Mouse (Mus musculus) right cerebral cortex, postnatal 36 days (tissue): ENCODE results near the gene Npm1.

Source experiments
- DNase-seq, 2 experiments: peaks; one replicate each; pipeline ENCODE4 v3.0.0; 2022; ENCODE audit warnings: low spot score in 2 of 2, mixed read lengths in 1 of 2

Gene Npm1

GRCm38 (mm10) chr11:33180701-33181116 lies 17.7 kb upstream of the Npm1 start:
- no peak for DNase-seq

DNA sequence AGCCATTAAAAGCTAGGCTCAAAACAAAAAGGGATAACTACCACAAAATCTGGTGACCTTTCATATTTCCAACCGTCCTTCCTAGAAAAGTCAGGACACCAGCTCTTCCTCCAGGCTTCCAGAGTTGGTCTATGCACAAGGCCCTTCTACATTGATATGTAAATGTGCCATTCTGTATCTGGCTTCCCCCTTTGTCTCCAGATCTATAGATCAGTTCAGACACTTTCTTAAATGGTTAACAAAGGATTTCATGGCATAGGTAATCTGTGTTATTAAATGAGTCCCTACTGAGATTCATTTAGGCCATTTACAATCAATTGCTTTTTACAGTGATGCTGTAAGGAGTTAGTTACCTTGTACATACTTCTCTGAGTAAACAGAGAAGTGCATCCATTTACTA lies 16.8 kb upstream of the Npm1 start:
- DNase-seq, result no peak

DNA sequence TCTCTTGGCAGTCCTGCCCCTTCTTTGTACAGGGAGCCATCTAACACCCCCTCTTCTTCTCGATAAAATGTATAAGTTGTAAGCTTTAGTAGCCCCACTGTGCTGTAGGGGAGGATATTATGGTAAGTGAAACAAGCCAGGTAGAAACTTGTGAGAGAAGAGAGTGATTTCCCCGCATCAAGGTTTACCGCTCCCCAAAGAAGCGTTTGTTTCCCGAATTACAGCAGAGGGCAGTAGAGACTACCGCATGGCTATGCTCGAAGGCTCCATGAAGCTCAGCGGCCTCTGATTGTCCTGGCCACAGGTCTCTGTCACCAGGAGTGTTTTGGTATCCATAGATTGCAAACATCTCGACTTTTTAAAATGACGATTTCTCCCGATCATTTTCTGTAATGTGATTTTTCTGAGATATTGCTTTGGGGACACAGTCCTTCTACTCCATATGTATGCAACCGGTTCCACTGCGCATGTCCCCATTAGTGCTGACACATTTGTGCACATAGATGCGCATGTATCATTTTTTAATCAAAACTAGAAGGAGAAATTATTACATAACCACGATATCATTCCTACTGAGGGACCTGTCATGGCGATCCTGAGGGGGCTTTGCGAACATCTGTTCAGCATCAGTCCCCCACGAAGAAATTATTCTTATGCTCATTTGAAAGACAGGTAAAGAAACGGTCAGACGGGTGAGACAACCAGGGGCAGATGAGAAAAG lies 13.7 kb upstream of the Npm1 start:
- no peak for DNase-seq

- DNase-seq, result no peak
These were observed 12.8 kb upstream of the Npm1 start for GRCm38 (mm10) chr11:33175768-33176167.

- DNase-seq, result no peak
These were observed 7.5 kb upstream of the Npm1 start for GRCm38 (mm10) chr11:33170489-33170888.

DNA sequence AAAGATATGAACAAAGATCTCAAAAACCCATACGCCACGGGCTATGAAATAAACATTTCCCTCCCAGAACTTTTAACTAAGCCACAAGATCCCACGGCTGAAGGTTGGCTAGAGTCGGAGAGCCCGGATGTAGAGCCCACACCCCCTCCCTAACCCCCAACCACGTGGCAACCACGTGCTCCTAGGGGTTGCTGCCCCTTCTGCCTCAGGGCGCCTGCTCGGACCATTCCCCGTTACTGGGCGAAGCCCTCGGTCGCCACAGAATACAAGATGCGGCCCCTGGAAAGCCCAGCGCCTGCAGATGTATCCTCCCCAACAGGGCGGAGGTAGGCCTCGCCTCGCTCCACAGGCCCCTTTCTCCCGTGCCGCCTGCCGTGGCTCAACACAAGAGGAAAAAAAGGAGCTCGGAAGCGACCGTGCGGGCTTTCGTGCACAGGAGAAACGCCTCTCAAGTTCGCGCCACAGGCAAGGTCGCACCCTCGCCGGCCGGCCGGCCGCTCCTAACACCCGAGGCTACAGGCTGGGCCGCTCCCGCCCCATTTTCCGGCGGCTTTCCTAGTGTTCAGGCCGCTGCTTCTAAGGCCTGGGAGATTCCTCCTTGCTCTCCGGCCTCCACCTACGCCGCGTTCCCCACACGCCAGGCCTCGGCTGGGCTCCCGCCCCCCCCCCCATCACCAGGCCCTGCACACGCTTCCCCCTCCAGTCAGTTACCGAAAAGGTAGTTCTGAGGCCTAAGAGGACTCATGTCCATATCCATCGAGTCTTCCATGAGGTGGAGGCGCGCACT lies 602 bp downstream of the Npm1 start:
- peak in 1 of 2 experiments; percentile 53 for DNase-seq

DNA sequence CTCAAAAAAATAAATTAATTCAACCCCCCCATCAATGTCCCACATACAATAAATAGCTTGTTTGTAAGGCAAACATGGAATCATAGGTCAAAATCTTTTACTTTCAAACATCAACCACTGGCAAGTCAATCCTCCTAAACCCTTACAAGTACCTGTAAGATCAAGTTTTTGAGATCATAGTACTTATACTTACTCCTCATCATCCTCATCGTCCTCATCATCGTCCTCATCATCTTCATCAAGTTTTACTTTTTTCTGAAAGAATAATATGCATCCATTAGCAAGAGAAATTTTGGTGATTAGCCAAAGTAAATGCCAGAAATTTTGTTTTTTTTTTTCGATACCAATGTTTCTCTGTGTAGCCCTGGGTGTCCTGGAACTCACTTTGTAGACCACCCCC lies 3.3 kb downstream of the Npm1 start:
- DNase-seq, result no peak

GRCm38 (mm10) chr11:33157453-33158196 lies 5.4 kb downstream of the Npm1 start:
- DNase-seq, result no peak

- no peak for DNase-seq
These were observed 6.5 kb downstream of the Npm1 start for GRCm38 (mm10) chr11:33156436-33157015.

DNA sequence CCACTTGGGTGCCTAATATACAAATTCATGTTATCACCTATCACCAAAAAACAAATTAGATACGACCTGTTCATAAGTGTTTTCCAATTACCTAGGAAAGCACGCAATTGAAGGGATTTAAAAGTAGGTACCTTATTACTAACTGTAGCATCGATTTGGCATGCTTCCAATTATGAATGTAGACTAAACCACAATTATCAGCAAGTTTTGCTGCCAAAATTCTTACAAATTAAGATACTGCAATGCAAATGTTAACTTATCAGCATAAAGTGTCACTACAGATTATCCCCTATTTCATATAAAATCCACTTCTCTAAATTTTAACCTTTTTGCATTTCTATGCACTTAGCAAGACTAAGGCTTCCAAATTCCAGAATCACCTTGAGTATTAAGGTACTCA lies 8.5 kb downstream of the Npm1 start:
- DNase-seq, result no peak

DNA sequence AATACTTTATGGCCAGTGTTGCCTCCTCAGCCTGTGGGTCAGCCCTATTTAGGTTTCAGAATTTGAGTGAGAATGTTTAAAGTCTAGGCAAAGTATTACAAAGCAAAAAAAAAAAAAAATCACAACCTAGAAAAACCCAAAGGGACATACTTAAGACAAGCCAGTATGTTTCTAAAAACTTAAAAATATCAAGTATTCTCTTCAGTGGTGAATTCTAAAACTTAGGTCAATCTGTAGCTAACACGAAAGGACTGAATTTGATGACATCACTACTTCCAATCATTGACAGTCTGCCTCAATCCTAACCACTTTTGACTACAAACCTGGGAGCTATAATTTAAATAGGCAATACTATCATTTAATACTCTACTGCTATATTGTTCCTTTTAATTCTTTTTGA lies 10.0 kb downstream of the Npm1 start:
- DNase-seq, result no peak

DNA sequence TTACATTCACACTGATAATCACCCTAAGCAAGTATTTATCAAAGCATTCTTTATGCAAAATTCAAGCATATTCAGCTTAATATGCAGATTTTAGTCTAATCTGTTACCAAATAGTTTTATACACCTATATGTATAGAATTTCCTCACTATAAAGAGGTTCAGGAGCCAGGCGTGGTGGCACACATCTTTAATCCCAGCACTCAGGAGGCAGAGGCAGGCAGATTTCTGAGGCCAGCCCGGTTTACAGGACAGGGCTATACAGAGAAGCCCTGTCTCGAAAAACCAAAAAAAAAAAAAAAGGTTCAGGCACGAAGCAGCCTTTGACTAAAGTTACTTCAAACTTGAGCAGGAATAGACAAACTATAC lies 11.2 kb downstream of the Npm1 start:
- no peak for DNase-seq

DNA sequence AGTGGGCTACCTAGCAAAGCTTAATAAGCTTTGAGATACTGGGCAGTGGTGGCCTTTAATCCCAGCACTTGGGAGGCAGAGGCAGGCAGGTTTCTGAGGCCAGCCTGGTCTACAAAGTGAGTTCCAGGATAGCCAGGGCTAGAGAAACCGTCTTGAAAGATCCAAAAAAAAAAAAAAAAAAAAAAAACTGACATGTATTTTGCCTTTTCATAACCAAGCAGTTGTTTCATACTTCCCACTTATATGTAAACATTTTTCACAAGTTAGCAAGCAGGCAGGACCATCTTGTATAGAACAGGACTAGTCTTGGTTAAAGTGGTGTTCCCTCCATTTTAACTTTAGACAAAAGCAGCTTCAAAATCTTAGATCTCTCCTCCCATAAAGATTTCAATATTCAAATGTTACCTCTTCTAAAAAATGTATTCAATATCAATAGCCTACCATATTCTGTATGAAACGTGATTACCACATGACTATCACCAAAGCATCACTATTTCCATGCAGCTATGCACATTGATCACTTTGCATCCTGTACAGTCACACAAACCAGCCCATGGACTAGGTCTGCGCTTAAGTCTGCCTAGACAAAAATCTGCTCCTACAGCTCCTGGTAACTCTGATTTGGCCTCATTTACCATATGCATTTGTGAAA lies 11.8 kb downstream of the Npm1 start:
- no peak for DNase-seq

GRCm38 (mm10) chr11:33150364-33150763 lies 12.6 kb downstream of the Npm1 start:
- DNase-seq, result no peak

DNA sequence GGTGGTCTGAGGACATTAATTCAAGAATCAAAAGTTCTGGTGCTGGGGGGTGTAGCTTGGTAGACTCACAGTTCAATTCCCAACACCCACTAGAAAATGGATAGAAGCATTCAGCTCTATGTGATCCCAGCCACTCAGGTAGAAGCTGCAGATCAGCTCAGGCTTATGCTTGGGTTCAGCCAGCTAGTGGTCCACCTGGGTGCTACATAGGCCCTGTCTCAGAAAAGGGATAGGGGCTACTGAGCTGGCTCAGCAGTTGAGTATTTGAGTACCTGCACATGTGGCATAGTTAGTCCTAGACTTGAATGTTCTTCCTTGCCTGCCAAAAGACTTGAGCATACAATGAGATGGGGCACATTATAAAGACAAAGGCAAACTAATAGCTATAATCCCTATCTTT lies 13.6 kb downstream of the Npm1 start:
- DNase-seq, result no peak

GRCm38 (mm10) chr11:33149088-33149436 lies 13.9 kb downstream of the Npm1 start:
- DNase-seq, result no peak

DNA sequence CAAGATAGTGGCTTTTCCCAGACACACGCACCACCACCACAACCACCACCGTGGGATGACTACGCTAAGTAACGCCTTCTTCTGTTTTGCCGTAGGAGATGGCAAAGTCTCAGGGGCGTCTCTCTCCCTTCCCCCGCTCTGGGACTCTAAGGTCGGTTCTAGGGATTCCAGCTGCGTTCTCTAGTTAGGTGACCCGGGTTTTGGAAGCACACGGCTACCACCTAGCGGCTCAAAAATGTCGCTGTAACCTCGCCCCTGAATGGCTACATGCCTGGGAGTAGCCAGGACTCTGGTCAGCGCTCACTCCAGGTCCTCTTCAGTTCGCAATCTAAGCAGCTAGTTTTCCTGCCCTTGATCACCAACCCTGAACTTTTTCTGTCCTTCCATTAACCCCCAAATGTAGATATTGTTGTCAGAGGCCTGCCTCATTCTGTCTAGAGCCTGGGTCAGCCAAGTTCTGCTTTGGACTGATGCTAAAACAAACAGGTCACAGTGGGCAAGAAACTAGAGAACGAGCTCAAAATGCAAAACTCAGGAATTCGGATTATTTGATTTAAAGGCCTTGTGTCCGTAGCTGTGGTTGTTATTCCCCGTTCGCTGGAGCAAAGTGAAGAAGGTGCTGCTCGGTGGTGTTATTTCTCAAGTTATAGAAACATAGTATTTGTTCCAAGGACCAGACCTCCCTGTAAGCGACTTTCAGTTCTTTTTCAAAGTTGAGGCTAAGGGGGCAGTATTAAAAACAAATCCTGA lies 14.5 kb downstream of the Npm1 start:
- DNase-seq, result peak in 1 of 2 experiments; percentile 56

- peak in 1 of 2 experiments; percentile 14 for DNase-seq
These were observed 15.3 kb downstream of the Npm1 start for GRCm38 (mm10) chr11:33147572-33148337.

DNA sequence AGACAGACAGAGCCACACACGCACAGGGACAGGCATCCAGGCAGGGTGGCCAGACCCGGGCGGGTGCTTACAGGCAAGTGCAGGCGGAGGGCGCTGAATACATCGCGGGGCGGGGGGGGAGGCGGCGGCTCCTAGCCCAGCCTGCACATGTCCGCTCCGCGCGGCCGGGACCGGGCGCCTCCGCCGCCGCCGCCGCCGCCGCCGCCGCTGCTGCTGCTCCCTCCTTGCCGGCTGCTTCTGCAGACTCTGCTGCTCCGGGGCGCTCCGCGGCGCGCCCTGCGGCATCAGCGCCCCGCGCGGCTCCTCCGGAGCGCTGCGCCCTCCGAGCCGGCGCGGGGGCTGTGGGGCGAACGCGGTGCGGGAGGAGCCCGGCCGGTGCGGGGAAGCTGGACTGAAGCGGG lies 15.8 kb downstream of the Npm1 start, which contains the start of gene Fgf18:
Gene Fgf18 (minus strand): TSS at position 230 of the 401 bp plus-strand sequence.
- DNase-seq, result no peak

DNA sequence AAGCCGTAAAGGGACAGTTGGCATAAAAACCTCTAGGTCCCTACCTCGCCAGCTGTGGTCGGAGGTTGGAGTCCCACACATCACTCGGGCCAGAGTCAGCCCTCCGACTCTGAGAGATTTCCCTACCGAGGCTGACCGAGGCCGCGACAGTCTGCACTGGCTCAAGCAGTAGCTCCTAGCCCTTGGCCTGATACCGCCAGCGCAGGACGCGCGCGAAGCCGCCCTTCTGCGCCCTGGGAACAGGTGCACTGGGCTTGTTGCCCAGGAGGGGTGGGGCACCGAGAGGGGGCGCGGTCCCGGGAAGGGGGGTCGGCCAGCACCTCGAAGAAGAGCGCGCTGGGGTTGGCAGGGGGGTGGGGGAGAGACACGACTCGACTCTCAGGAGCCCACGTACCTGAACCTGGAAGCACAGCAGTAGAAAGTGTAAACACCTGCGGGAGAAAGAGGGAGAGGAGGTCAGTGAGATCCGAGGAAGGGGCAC lies 16.3 kb downstream of the Npm1 start:
- no peak for DNase-seq
